30 mouse cellular contexts compared by ENCODE assay signal in genomic region chr13:33823421-33823820, GRCm38 (mm10). TPM values are rescaled to one million over a fixed set of nuclear protein-coding genes. Genes with fewer than 3 reads are reported as not detected.
DNase-seq lines count a peak whose midpoint lies in the region; ATAC-seq and TF ChIP-seq lines count a peak whose summit lies in the region.
"Had no signal": no experiment of that assay in that cellular context is flagged by ENCODE, and none has a peak within 500 bp of the region (broad histone marks: within the 10 kb centered on the region; RNA-seq: fewer than 3 reads in every experiment).

No protein-coding gene starts in this region.

- no peak for TF ChIP-seq CTCF in Patski (IDR thresholded peaks at IDR 0.05)

- in situ Hi-C loops in Patski (cut with MboI; ENCODE audit: low pct_unique_long_range_greater_than_20kb), result no loop called here

- peak; percentile 21 for DNase-seq in adrenal gland, postnatal 14 days
- DNase-seq in adrenal gland, postnatal 10 days, result no peak
- DNase-seq in kidney, postnatal 10 days, result no peak
- DNase-seq in Patski (ENCODE audit: low read depth, low spot score), result peak; percentile 9
- no peak for DNase-seq in frontal cortex, postnatal 14 days (ENCODE audit: low spot score in 2 of 2)
- DNase-seq in layer of hippocampus, adult 8-10 months (ENCODE audit: low spot score in 2 of 2), result no peak
- DNase-seq: cerebellum, adult 18-20 months; cerebellum, adult 9-10 months; cerebellum, postnatal 14 days; gastrocnemius, adult 2 months; gastrocnemius, postnatal 14 days; heart, adult 11 months had no signal

- no peaks in the 10 kb centered on the region for H3K27me3 ChIP-seq in kidney, embryonic 16.5 days (ENCODE audit: insufficient read depth, low read length)
- H3K27me3 ChIP-seq in Patski, result no peaks in the 10 kb centered on the region
- H3K27me3 ChIP-seq: forebrain, embryonic 13.5 days; hindbrain, embryonic 12.5 days; hindbrain, embryonic 15.5 days had no signal

- peak; percentile 71 for ATAC-seq in kidney, embryonic 16.5 days (ENCODE audit: low FRiP score, low TSS enrichment)
- ATAC-seq in Patski, result peak; percentile 35
- ATAC-seq: forebrain, embryonic 13.5 days; forebrain, embryonic 16.5 days; intestine, postnatal 0 days had no signal

- 0 out of 2 replicates have a peak, but pooled peaks cover 4% of the 10 kb centered on the region for H3K9me3 ChIP-seq in kidney, embryonic 16.5 days (ENCODE audit: low read length)
- H3K9me3 ChIP-seq: hindbrain, embryonic 15.5 days had no signal

- POLR2A ChIA-PET in Patski (lab: Charles Lee), result no interaction called here

- no peaks in the 10 kb centered on the region for H3K4me1 ChIP-seq in kidney, embryonic 16.5 days (ENCODE audit: insufficient read depth, low read length)
- H3K4me1 ChIP-seq: forebrain, embryonic 10.5 days; forebrain, embryonic 13.5 days; hindbrain, embryonic 12.5 days; hindbrain, embryonic 15.5 days had no signal

- CTCF ChIA-PET in Patski (lab: Charles Lee), result no interaction called here

- no peak overlapping the region for H3K4me3 ChIP-seq in kidney, embryonic 16.5 days (ENCODE audit: low read length)
- H3K4me3 ChIP-seq: forebrain, embryonic 10.5 days; forebrain, embryonic 13.5 days; gastrocnemius, adult 2 months; hindbrain, embryonic 12.5 days; hindbrain, embryonic 15.5 days had no signal

- H3K36me3 ChIP-seq in kidney, embryonic 16.5 days (ENCODE audit: insufficient read depth, low read length), result no peaks in the 10 kb centered on the region
- H3K36me3 ChIP-seq: forebrain, embryonic 10.5 days; hindbrain, embryonic 12.5 days; hindbrain, embryonic 15.5 days had no signal

- H3K4me2 ChIP-seq in kidney, embryonic 16.5 days (replicated peaks; ENCODE audit: low read depth, low read length), result no peak overlapping the region
- H3K4me2 ChIP-seq: forebrain, embryonic 13.5 days; heart, embryonic 11.5 days; hindbrain, embryonic 12.5 days; hindbrain, embryonic 15.5 days had no signal

- H3K9ac ChIP-seq in kidney, embryonic 16.5 days (replicated peaks; ENCODE audit: low read length), result no peak overlapping the region
- H3K9ac ChIP-seq: forebrain, embryonic 13.5 days; hindbrain, embryonic 12.5 days; hindbrain, embryonic 15.5 days had no signal

- no peak overlapping the region for H3K27ac ChIP-seq in kidney, embryonic 16.5 days (ENCODE audit: low read length)
- H3K27ac ChIP-seq: forebrain, embryonic 10.5 days; forebrain, embryonic 13.5 days; gastrocnemius, adult 2 months; hindbrain, embryonic 12.5 days; hindbrain, embryonic 15.5 days had no signal

RNA-seq across cellular contexts. Expression of gene Serpinb6e, which starts 19.8 kb away (rescaled TPM):
- not detected in 2 replicates for total RNA-seq in adrenal gland, postnatal 14 days (2021)
- total RNA-seq in adrenal gland, postnatal 10 days (2021), result not detected
- not detected in 2 replicates for polyA plus RNA-seq in kidney, embryonic 16.5 days (2015; fragmentation: Nextera tagmentation; extraction: Ambion mirVana)
- not detected for polyA plus RNA-seq in Patski (2021)
- total RNA-seq in layer of hippocampus, adult 8-10 months (2022), result not detected
- total RNA-seq: ES-E14; gastrocnemius, adult 2 months; gastrocnemius, postnatal 14 days; gastrocnemius, postnatal 4 days; heart, adult 8-10 months; heart, postnatal 25 days; hematopoietic stem cell, adult 5-6 weeks had no signal
- polyA plus RNA-seq: embryonic facial prominence, embryonic 11.5 days; embryonic facial prominence, embryonic 14.5 days; forebrain, embryonic 10.5 days; forebrain, embryonic 13.5 days; forebrain, embryonic 16.5 days; heart, embryonic 11.5 days; heart, embryonic 14.5 days; heart, postnatal 0 days; hindbrain, embryonic 12.5 days; hindbrain, embryonic 15.5 days; intestine, embryonic 14.5 days; intestine, postnatal 0 days had no signal

Comparison
In these comparisons a context has a peak if more than half of its experiments do, and no peak if none do; other contexts are left out.
1. DNase-seq: peak in adrenal gland, postnatal 14 days (single experiment) and Patski (single experiment); none in adrenal gland, postnatal 10 days (single experiment), kidney, postnatal 10 days (single experiment), frontal cortex, postnatal 14 days (0 of 2) and layer of hippocampus, adult 8-10 months (0 of 2).